Mouse (Mus musculus): ENCODE measurements around the gene Pigf.

Gene Pigf

DNA sequence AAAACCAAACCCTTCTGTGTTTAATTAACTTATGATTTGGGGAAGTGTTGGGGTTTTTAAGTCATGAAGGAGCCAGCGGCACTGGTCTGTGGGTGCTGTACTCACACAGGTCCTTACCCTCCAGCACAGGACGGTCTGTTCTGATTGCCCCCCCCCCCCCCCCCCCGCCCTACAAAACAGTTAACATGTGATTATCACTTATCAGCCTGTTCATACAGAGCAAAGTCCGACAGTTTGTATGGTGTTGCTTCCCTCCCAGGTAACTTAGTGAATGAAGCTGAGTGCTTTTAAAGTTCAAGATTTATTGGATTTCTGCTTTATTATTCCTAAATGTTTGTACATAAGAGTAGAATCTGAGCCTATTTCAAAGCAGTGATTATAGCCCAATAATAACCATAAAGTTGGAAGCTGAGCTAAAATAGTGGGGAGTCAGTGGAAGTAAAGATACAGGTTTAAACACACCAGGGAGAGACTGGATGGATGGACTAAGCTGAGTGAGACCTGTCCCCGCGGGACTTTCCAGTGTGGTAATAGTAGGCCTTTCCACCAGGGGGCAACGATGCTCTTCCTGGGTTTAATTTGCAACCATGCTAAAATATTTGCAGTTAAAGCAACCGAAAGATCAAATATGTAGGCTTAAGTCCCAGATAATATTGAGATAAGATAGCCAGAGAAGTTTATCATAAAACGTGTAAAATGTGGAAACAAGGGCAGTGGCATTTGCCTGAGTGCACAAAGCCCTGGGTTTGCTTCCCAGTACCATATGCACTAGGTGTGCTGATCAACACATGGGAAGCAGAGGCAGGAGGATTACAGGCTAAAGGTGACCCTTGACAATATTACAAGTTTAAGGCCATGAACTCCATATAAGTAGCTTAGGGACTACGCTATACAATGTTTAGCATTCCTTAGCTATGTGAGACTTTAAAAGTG is 11.2 kb upstream of the Pigf start:
- no peak for DNase-seq (ENCODE audit: low read depth)

DNA sequence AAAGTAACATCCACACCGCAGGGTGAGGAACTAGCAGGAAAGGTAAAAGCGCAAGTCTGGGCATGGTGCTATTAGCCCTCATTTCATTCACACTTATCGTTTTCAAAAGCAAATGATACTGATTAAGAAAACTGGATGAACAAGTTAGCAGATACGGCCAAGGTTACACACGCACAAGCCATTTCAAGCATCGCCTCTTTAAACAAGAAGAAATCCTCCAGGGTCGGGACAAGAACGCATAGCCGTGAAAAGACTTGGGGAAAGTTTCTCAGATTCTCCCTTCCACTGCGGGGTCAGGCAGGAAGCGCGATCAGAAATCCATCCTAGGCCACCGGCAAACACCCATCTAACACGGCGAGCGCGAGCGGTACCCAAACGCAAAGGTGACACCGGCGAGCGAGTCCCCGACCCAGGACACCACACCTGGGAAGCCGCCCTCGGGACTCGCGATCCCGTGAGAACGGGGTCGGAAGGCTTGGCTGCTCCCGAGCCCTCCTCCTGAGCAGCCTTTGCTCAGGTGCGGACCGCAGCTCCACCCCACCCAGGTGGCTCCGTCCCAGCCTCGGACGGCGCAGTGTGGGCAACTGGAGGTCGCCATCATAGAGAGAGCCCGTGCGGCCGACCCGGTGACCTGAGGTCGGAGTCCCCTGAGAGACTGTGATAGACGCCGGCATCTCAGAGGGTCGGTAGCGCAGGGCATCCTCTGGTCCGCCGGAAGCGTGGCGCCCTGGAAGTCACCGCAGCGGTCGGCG is 539 bp downstream of the Pigf start:
- DNase-seq (ENCODE audit: low read depth): no peak

DNA sequence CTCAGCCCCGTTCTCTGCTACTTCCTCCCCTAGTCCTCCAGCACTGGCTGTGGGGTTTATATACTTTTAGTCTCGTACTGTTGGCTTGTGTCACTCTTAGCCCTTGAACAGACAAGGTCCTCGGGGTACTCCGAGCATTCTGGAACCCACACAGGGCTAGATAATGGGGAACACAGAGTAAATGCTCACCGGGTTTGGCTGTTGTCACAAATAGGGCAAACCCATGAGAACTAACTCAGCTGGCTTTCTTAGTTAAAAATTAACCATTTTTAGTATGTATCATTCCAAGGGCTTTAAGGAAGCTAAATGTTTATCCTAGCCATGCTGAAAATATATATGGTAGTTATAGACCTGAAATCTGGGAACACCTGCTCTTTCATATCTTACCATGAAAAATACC is 5.5 kb downstream of the Pigf start:
- no peak for DNase-seq (ENCODE audit: low read depth)

DNA sequence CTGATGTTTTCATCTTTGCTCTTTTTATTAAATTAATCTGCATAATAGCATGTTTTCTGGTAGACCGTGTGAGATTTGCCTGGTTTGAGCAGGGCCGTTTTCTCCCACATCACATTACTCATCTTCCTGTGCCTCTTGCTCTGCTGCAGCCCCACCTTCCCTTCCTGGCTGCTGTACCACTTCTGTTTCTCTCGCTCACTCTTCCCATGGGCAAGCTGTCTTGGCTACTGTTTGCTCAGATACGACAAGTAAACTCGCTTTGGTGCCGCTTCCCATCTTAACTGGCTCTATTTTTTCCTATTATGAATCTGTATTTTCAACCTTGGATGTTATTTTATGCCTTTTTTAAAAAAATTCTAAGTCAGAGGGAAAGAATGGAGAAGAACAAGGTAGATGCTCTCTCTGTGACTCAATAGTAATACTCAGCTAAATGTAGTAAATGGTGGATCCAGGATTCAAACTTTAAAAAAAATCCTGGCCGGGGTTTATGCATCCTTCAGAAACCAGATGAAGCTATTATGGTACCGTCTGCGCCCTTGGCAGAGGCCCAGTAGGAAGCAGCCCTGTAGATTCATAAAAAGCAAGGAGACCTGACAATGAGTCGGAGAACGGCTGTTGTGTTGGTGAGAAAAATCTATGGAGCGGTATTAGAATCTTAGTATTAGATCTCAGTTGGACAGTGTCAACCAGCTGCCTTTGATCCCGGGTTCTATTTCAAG is 13.7 kb downstream of the Pigf start:
- no peak for DNase-seq (ENCODE audit: low read depth)

DNA sequence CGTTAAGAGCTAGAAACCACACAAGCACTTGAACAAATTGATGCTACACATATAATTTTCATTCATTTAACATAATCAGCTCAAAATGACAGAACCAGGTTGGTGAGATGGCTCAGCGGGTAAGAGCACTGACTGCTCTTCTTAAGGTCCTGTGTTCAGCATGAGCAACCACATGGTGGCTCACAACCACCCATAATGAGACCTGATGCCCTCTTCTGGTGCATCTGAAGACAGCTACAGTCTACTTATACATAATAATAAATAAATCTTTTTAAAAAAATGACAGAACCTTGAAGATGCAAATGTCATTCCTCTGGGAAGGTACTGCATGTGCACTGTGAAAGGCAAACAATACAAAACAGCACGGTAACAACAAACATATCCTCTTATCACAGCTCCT is 16.3 kb downstream of the Pigf start:
- no peak for DNase-seq (ENCODE audit: low read depth)

DNA sequence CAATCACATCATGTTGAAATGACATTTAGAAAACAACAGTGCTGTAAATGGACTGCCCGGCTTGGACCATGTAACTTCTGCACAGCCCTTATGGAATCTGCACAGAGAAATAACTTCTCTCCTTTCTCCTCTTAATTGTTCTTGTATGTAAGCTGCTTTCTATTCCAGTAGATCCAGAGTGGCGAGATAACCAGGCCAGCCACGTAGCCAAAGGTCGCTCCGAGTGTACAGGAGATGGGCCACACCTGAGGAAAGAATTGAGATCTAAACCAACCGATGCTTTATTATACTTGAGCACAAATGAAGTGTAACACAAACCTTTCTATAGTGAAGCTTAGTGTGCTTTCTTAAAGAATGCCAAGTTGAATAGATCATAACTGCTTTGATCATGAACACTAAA is 27.9 kb downstream of the Pigf start:
- DNase-seq (ENCODE audit: low read depth): no peak

DNA sequence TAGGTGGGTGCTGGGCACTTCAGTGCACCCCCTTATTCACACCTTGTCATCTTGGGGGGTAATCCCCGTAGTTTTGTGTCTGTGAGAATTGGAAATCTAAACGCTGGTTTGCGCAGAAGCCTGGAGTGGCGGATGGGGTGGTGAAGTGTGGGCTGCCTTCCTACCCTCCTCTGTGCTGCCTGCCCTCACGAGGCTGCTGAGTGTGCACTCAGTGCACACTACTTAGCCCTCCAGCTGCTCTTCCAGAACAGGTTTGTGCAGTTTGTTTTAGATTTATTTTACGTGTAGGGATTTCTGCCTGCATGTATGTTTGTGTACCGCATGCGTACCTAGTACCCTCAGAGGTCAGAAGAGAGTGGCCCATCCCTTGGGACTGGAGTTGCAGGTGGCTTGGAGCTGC is 33.9 kb downstream of the Pigf start:
- no peak for DNase-seq (ENCODE audit: low read depth)

DNA sequence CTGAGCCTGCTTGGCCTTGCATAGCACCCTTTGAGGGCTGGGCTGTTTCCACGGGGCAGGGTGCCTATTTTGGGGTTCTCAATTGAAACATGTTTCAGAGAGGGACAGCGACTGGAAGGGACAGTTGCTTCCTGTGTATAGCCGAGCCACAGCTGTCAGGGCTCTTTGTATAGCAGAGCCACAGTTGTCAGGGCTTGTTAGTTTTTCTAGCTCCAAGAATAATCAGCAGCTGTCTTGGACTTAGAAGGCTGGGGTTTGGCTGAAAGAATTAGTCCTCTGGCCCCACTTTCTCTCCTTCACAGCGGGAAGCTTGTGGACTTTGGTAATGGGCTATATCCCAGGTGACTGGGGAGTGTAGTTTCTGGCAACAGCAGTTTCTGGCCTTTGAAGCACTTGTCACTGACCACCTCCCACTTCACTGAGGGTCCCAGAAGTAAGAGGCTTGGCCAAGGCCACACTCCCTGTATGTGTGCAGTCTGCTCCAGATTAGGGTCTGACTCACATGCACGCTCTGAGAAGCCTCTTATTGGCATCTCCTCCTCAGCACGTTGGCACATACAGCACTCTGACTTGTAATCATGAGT is 36.5 kb downstream of the Pigf start:
- DNase-seq (ENCODE audit: low read depth): peak; percentile 54

DNA sequence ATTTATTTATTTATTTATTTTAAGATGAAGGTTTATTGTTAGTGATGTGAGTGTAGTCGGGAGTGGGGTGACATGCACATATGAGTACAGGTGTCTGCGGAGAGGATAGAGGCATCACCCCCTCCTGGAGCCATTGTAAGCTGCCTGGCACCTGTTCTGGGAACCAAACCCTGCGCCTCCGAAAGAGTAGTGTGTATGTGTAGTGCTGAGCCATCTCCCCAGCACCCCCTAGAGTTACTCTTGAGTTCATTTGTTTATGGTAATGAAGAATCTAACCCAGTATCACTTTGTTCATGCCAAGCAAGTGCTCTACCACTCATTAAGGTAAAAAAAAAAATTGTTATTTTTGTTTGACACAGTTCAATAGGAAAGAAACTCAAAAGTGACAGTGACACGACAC is 37.0 kb downstream of the Pigf start:
- DNase-seq (ENCODE audit: low read depth): no peak

DNA sequence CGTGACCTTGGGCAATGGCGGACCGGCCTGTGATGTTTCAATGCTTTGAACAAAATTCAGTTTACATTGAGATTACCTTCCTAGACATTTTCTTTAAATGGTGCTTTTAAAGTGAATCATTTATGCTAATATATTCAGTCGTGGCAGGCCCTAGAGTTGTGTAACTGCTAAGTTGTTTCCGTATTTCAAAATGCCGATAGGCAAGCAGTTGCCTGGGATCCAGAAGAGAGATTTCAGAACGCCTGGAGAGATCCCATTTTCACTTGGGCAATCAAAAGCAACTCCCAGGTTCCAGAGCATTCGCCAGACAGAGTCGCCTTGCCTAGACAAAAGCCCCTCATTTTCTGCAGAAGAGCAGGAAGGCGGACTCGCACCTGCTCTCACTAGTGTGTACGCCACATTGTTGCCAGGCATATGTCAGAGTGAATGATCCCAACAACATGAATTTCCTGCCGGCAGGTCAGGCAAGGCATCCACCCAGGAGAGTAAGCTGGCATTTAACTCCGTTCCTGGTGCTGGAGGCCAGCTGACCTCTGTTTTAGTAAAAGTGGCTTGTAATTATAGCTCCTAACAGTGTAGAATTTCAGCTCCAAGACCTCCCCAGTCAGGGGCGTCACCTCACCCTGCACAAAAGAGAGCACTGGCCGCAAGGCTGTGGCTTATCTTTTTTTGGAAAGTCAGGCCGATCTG is 38.6 kb downstream of the Pigf start:
- DNase-seq (ENCODE audit: low read depth): peak; percentile 36

DNA sequence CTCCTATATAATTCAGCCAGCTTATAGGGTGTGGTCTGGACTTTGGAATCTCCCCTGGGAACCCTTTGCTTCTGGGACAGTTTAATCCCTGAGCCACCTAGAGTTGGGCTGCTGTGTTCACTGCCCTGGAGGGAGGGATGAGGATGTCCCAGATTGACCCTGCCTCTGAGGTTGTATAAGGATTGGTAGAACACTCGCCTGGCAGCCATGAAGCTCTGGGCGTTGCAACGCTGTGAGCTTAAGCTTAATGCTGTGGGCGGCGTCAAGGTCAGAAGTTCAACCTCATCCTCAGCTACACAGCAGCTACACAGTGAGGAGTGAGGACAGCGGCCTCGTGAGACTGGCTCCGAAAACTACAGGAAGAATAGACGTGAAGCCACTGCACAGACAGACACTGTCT is 42.7 kb downstream of the Pigf start:
- DNase-seq (ENCODE audit: low read depth): no peak

DNA sequence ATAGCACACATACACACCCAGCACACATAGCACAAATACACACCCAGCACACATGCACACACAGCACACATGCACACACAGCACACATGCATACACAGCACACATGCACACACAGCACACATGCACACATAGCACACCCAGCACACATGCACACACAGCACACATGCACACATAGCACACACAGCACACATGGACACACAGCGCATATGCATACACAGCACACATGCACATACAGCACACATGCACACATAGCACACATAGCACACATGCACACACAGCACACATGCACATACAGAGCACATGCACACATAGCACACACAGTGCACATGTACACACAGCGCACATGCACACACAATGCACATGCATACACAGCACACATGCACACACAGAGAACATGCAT is 43.5 kb downstream of the Pigf start:
- DNase-seq (ENCODE audit: low read depth): no peak

DNA sequence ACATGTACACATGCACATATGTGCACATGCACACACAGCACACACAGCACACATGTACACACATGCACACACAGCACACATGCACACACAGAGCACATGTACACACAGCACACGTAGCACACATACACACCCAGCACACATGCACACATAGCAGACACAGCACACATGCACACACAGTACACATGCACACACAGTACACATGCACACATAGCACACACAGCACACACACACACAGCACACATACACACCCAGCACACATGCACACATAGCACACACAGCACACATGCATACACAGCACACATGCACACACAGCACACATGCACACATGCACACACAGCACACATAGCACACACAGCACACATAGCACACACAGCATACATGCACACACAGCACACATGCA is 44.0 kb downstream of the Pigf start:
- DNase-seq (ENCODE audit: low read depth): no peak

DNA sequence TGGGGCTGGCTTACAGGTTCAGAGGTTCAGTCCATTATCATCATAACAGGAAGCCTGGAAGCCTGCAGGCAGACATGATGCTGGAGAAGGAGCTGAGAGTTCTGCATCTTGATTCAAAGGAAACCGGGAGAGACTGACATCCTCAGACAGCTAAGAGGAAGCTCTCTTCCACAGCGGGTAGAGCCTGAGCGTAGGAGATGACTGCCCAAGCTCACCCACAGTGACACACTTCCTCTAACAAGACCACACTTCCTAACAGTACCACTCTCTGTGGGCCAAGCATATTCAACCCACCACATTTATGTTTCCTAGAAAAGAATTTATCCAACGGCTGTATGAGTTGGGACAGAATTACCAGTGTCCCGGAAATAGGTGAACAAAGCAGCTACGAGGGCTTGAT is 46.7 kb downstream of the Pigf start:
- DNase-seq (ENCODE audit: low read depth): no peak

DNA sequence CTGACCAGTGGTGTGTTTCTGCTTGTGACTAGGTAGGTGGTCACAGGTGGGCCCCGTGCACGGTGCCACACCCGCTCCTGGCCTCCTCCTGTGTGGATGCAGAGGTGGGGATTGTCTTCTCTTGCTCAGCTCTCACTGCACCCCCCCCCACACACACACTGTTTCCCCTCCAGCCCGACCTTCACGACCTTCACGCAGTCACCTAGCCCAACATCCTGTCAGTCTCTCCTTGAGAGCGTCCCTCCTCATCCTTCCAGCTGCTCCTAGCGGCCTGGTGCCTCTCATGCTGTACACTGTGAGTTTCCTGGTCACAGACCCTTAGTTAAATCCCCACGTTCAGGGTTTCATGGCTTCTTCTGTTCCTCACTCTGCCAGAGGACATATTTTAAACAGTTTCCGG is 48.8 kb downstream of the Pigf start:
- no peak for DNase-seq (ENCODE audit: low read depth)

DNA sequence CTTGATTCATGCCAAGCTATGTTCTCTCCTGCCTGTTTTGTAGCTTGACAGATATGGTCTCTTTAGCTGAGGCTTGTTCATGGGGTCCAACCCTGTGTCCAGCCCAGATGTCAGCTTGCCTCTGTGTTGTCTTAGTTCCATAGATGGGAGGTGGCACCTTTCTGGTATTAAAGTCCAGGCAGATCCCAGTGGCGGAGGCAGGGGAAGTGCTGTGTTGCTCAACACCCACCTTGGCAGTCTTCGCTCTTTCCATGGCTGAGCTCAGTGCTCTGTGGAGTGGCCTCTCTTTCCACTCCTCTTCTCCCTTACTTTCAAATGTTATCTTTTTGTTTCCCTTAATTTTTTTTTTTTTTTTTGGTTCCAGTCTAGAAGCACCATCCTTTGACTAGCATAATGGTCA is 52.1 kb downstream of the Pigf start:
- DNase-seq (ENCODE audit: low read depth): no peak

DNA sequence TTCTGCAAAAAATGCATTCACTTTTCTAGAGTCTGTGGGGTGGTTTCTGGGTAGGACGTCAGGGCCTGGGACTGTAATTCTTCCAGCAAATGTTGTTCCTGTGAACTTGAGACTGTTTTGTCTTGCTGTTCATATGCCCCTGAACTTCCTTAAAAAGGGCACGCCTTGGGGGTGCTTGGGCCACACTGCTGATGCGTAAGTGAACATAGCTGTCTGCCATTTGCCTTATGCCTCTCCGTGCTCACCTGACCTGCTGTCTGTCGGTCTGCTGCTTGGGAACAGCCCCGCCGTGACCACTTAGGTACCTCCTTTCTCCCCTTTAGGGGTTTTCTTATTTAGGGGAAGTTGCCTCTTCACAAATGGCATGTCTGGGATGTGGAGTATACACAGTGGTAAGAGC is 53.3 kb downstream of the Pigf start:
- no peak for DNase-seq (ENCODE audit: low read depth)

DNA sequence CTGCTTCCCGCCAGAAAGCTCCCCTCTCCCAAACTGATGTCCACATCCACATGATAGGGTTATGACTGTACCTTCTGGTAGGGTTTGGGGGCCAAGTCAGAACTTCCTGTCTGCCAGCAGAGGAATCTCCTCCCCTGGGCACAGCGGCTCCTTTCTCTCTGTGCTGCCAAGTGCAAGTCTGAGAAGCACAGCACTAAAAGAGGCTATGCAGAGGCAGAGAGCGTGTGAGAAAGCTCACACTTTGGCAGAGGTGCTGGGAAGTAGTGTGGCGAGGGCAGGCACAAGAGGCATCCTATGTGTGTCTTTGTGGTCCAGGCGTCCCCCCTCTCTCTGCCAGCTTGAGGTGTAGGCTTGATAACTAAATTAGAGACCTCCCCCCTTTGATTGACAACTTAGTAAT is 54.2 kb downstream of the Pigf start:
- no peak for DNase-seq (ENCODE audit: low read depth)

DNA sequence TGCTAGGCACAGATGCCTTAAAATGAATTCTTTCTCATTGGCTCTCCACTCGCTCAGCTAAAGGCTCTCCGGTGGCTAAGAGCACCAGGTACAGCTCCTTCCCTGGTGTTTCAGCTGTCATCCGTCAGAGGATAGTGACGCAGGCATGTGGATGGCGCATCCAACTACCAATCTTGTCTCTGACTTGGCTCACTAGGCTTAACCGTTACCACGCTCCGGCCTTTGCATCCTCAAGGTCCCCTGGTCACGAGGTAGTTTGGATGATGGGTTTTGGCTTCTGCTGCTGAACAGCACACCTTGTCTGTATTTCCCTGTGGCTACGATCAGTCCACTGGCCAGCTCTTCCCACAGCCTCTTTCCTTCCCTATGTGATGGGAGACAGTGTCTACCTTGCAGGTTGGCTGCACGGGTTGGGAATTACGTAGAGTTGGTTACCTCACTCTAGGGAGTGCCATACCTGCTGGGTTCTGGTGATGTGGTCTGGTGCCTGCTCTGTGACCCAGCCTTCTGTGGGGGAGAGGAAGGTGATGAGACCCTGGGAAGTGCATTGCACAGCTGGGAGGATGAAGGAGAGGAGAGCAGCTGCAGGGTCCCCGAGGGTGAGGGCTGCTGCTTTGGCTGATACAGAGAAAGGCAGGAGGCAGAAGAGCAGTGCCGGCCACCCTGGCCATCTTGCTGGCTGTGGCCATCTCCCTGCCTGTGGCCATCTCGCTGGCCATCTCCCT is 55.0 kb downstream of the Pigf start:
- DNase-seq (ENCODE audit: low read depth): no peak

DNA sequence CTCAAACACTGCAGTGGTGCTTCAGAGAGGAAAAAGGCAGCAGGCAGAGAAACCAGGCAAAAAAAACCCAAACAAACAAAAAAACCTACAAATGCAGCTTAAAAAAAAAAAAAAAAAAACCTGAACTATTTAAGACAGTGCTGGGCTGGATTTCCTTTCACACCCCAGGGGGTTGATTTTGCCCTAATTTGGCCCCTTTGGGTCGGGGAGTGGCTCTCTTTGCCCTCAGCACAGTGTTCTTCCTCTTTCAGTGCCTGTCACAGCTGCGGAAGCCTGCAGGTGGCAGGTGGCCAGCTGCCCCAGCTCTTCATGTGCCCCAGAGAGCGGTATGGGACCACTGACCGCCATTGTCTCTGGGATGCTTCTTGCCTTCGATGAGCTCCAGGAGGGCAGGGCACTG is 55.6 kb downstream of the Pigf start:
- no peak for DNase-seq (ENCODE audit: low read depth)

DNA sequence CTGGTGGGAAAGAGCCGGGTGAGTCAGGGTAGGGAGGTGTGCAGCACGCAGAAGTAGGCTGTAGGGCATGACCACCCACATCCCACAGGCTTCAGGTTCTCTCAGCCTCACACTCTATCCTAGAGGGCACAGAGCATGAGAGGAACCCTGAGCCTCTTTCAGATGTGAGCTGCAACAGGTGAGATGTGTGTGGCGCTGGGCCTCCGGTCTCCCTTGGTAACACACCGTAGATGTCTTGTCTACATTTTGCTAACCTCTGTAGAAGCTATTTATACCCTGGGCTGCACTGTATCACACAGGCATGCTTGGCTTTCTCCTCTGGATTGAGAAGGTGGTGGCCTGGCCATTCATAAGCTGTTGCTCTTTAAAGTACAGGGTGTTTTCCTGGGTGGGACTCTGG is 56.6 kb downstream of the Pigf start:
- DNase-seq (ENCODE audit: low read depth): no peak
